Mouse (Mus musculus) layer of hippocampus, adult 18-20 months (tissue): ENCODE results near the gene Stip1. TPM values are rescaled to one million over a fixed set of nuclear protein-coding genes. Genes with fewer than 3 reads are reported as not detected.
"Not testable (repeated sequence)": the region's sequence is repeated elsewhere in the genome, so short reads cannot be mapped to it uniquely, and the experiment has no call there.

Source experiments
- DNase-seq, 2 experiments: peaks; one replicate each; pipeline ENCODE4 v3.0.0; 2022; ENCODE audit warnings: low spot score in 2 of 2
- total RNA-seq, 2 experiments: library from RNA; stranded (reverse); gene quantifications; 2 replicates each; pipeline ENCODE4 v1.2.3; 2021

The Stip1 gene
- total RNA-seq, 2 experiments from 2014 or later: 218 to 230 TPM

- DNase-seq: no peak
These were observed 26.5 kb upstream of the Stip1 start for GRCm38 (mm10) chr19:7066034-7066827.

GRCm38 (mm10) chr19:7064571-7064970, 24.8 kb upstream of the Stip1 start:
- DNase-seq: peak; percentile 73 to 88

- no peak for DNase-seq
These were observed 23.1 kb upstream of the Stip1 start for GRCm38 (mm10) chr19:7062916-7063315.

- no peak for DNase-seq
These were observed 22.3 kb upstream of the Stip1 start for GRCm38 (mm10) chr19:7062110-7062509.

GRCm38 (mm10) chr19:7058541-7058940, 18.8 kb upstream of the Stip1 start:
- no peak for DNase-seq

- DNase-seq: peak; percentile 44 to 63
These were observed 18.0 kb upstream of the Stip1 start for GRCm38 (mm10) chr19:7057722-7058207.

- DNase-seq: no peak
These were observed 17.5 kb upstream of the Stip1 start for GRCm38 (mm10) chr19:7057126-7057721.

GRCm38 (mm10) chr19:7056248-7057087, 16.7 kb upstream of the Stip1 start, which contains the start of gene Macrod1:
Gene Macrod1, plus strand, starts transcription at chr19:7056810.
- peak; percentile 72 to 85 for DNase-seq

GRCm38 (mm10) chr19:7055173-7055572, 15.4 kb upstream of the Stip1 start:
- DNase-seq: no peak

GRCm38 (mm10) chr19:7054772-7055171, 15.0 kb upstream of the Stip1 start:
- no peak for DNase-seq

- DNase-seq: not testable (repeated sequence)
These were observed 13.6 kb upstream of the Stip1 start for GRCm38 (mm10) chr19:7053382-7053781.

- no peak for DNase-seq
These were observed 4.9 kb upstream of the Stip1 start for GRCm38 (mm10) chr19:7044706-7045105.

GRCm38 (mm10) chr19:7044279-7044678, 4.5 kb upstream of the Stip1 start:
- DNase-seq: no peak

GRCm38 (mm10) chr19:7041171-7041570, 1.4 kb upstream of the Stip1 start:
- DNase-seq: no peak

GRCm38 (mm10) chr19:7040637-7041130, 917 bp upstream of the Stip1 start:
- DNase-seq: no peak

GRCm38 (mm10) chr19:7039088-7039720, 563 bp downstream of the Stip1 start:
- DNase-seq: peak; percentile 32 to 58

- no peak for DNase-seq
These were observed 5.8 kb downstream of the Stip1 start for GRCm38 (mm10) chr19:7034006-7034405.

GRCm38 (mm10) chr19:7029531-7029930, 10.2 kb downstream of the Stip1 start:
- peak in 1 of 2 experiments; percentile 54 for DNase-seq

- no peak for DNase-seq
These were observed 19.5 kb downstream of the Stip1 start for GRCm38 (mm10) chr19:7020224-7020641.

- no peak for DNase-seq
These were observed 20.6 kb downstream of the Stip1 start, which contains the start of gene Fermt3 for GRCm38 (mm10) chr19:7019191-7019590. Gene Fermt3, minus strand, starts transcription at chr19:7019469.

- no peak for DNase-seq
These were observed 21.2 kb downstream of the Stip1 start for GRCm38 (mm10) chr19:7018546-7018945.
